Mouse (Mus musculus): Measurements from ENCODE around the gene Pank2.

GRCm38 (mm10) chr2:131258693-131259092 lies 3.6 kb upstream of the Pank2 start:
- no peak for TF ChIP-seq POLR2A (IDR thresholded peaks at IDR 0.05; ENCODE audit: insufficient read depth, low read depth, low read length)
- TF ChIP-seq CTCF (IDR thresholded peaks at IDR 0.05) = no peak

Data from heart, adult 2 months (tissue).